Mouse (Mus musculus): Measurements from ENCODE around the gene Gsx2. TPM values are rescaled to one million over a fixed set of nuclear protein-coding genes. Genes with fewer than 3 reads are reported as not detected.

Gsx2 gene
- polyA plus RNA-seq, 1 experiment from 2014 or later, result not detected

- H3K9me3 ChIP-seq (ENCODE audit: control insufficient read depth, low read length), result no peaks in the 10 kb centered on the region
- 3% methylated on average over 14 of the region's 14 CpGs for WGBS
- H3K27me3 ChIP-seq (replicated peaks; ENCODE audit: control insufficient read depth, insufficient read depth, low read length), result peaks cover 98% of the 10 kb centered on the region
- no peak overlapping the region for H3K9ac ChIP-seq (ENCODE audit: low read depth, low read length)
- H3K4me3 ChIP-seq (ENCODE audit: low read depth, low read length), result no peak overlapping the region
- no peak overlapping the region for H3K4me2 ChIP-seq (ENCODE audit: low read depth, low read length)
- ATAC-seq (ENCODE audit: low read depth), result no peak
- H3K4me1 ChIP-seq (ENCODE audit: control insufficient read depth, insufficient read depth, low read length), result no peaks in the 10 kb centered on the region; the same call in 1 of the 2 replicates
- H3K27ac ChIP-seq (replicated peaks; ENCODE audit: low read depth, low read length), result no peak overlapping the region
- H3K36me3 ChIP-seq (ENCODE audit: control insufficient read depth, insufficient read depth, low read length), result no peaks in the 10 kb centered on the region
- DNase-seq (ENCODE audit: low spot score), result peak; percentile 36
These were observed 7.7 kb downstream of the Gsx2 start for GRCm38 (mm10) chr5:75083061-75083460.

GRCm38 (mm10) chr5:75083591-75084392 lies 8.4 kb downstream of the Gsx2 start:
- Histone ChIP-seq H3K9me3 (ENCODE audit: control insufficient read depth, low read length) (no peaks in the 10 kb centered on the region), H3K4me3 (ENCODE audit: low read depth, low read length) (no peak overlapping the region), H3K27me3 (replicated peaks; ENCODE audit: control insufficient read depth, insufficient read depth, low read length) (peaks cover 96% of the 10 kb centered on the region), H3K4me2 (ENCODE audit: low read depth, low read length) (peak overlapping the region; percentile 30; the same call in 1 of the 2 replicates), H3K36me3 (ENCODE audit: control insufficient read depth, insufficient read depth, low read length) (no peaks in the 10 kb centered on the region), H3K4me1 (ENCODE audit: control insufficient read depth, insufficient read depth, low read length) (no peaks in the 10 kb centered on the region; the same call in 1 of the 2 replicates), H3K9ac (ENCODE audit: low read depth, low read length) (no peak overlapping the region), H3K27ac (replicated peaks; ENCODE audit: low read depth, low read length) (no peak overlapping the region)
- ATAC-seq (ENCODE audit: low read depth), result no peak
- no peak for DNase-seq (ENCODE audit: low spot score)
- WGBS, result 2% methylated on average over 27 of the region's 27 CpGs

GRCm38 (mm10) chr5:75084393-75084870 lies 9.0 kb downstream of the Gsx2 start:
- ATAC-seq (ENCODE audit: low read depth) (no peak), DNase-seq (ENCODE audit: low spot score) (no peak)
- no peaks in the 10 kb centered on the region for H3K36me3 ChIP-seq (ENCODE audit: control insufficient read depth, insufficient read depth, low read length)
- H3K9ac ChIP-seq (ENCODE audit: low read depth, low read length), result no peak overlapping the region
- H3K27ac ChIP-seq (replicated peaks; ENCODE audit: low read depth, low read length), result no peak overlapping the region
- H3K4me2 ChIP-seq (ENCODE audit: low read depth, low read length), result peak overlapping the region; percentile 30; the same call in 1 of the 2 replicates
- WGBS, result 2% methylated on average over 8 of the region's 8 CpGs
- H3K4me3 ChIP-seq (ENCODE audit: low read depth, low read length), result no peak overlapping the region
- H3K4me1 ChIP-seq (ENCODE audit: control insufficient read depth, insufficient read depth, low read length), result no peaks in the 10 kb centered on the region; the same call in 1 of the 2 replicates
- H3K9me3 ChIP-seq (ENCODE audit: control insufficient read depth, low read length), result no peaks in the 10 kb centered on the region
- H3K27me3 ChIP-seq (replicated peaks; ENCODE audit: control insufficient read depth, insufficient read depth, low read length), result peaks cover 90% of the 10 kb centered on the region

- 2% methylated on average over 25 of the region's 25 CpGs for WGBS
- H3K4me3 ChIP-seq (ENCODE audit: low read depth, low read length), result no peak overlapping the region
- H3K9ac ChIP-seq (ENCODE audit: low read depth, low read length), result no peak overlapping the region
- no peak for ATAC-seq (ENCODE audit: low read depth)
- no peaks in the 10 kb centered on the region for H3K9me3 ChIP-seq (ENCODE audit: control insufficient read depth, low read length)
- H3K27ac ChIP-seq (replicated peaks; ENCODE audit: low read depth, low read length), result no peak overlapping the region
- no peak overlapping the region for H3K4me2 ChIP-seq (ENCODE audit: low read depth, low read length)
- DNase-seq (ENCODE audit: low spot score), result no peak
- H3K36me3 ChIP-seq (ENCODE audit: control insufficient read depth, insufficient read depth, low read length), result no peaks in the 10 kb centered on the region
- no peaks in the 10 kb centered on the region; the same call in 1 of the 2 replicates for H3K4me1 ChIP-seq (ENCODE audit: control insufficient read depth, insufficient read depth, low read length)
- peaks cover 84% of the 10 kb centered on the region for H3K27me3 ChIP-seq (replicated peaks; ENCODE audit: control insufficient read depth, insufficient read depth, low read length)
These were observed 9.6 kb downstream of the Gsx2 start for GRCm38 (mm10) chr5:75084871-75085520.

- Histone ChIP-seq H3K27ac (replicated peaks; ENCODE audit: low read depth, low read length) (no peak overlapping the region), H3K4me2 (ENCODE audit: low read depth, low read length) (no peak overlapping the region), H3K27me3 (replicated peaks; ENCODE audit: control insufficient read depth, insufficient read depth, low read length) (peaks cover 79% of the 10 kb centered on the region), H3K4me3 (ENCODE audit: low read depth, low read length) (no peak overlapping the region), H3K9me3 (ENCODE audit: control insufficient read depth, low read length) (no peaks in the 10 kb centered on the region), H3K4me1 (ENCODE audit: control insufficient read depth, insufficient read depth, low read length) (no peaks in the 10 kb centered on the region; the same call in 1 of the 2 replicates), H3K36me3 (ENCODE audit: control insufficient read depth, insufficient read depth, low read length) (no peaks in the 10 kb centered on the region), H3K9ac (ENCODE audit: low read depth, low read length) (no peak overlapping the region)
- ATAC-seq (ENCODE audit: low read depth) (no peak), DNase-seq (ENCODE audit: low spot score) (no peak)
- 0% methylated on average over 15 of the region's 17 CpGs for WGBS
These were observed 10.1 kb downstream of the Gsx2 start for GRCm38 (mm10) chr5:75085521-75085875.

- H3K36me3 ChIP-seq (ENCODE audit: control insufficient read depth, insufficient read depth, low read length), result no peaks in the 10 kb centered on the region
- no peaks in the 10 kb centered on the region; the same call in 1 of the 2 replicates for H3K4me1 ChIP-seq (ENCODE audit: control insufficient read depth, insufficient read depth, low read length)
- H3K9ac ChIP-seq (ENCODE audit: low read depth, low read length), result no peak overlapping the region
- no peaks in the 10 kb centered on the region for H3K9me3 ChIP-seq (ENCODE audit: control insufficient read depth, low read length)
- no peak overlapping the region for H3K4me3 ChIP-seq (ENCODE audit: low read depth, low read length)
- no peak for DNase-seq (ENCODE audit: low spot score)
- H3K4me2 ChIP-seq (ENCODE audit: low read depth, low read length), result no peak overlapping the region
- no peak overlapping the region for H3K27ac ChIP-seq (replicated peaks; ENCODE audit: low read depth, low read length)
- ATAC-seq (ENCODE audit: low read depth), result no peak
- peaks cover 75% of the 10 kb centered on the region for H3K27me3 ChIP-seq (replicated peaks; ENCODE audit: control insufficient read depth, insufficient read depth, low read length)
- WGBS, result 12% methylated on average over 4 of the region's 4 CpGs
These were observed 10.5 kb downstream of the Gsx2 start for GRCm38 (mm10) chr5:75085906-75086305.

GRCm38 (mm10) chr5:75106511-75106910 lies 31.1 kb downstream of the Gsx2 start:
- WGBS, result 57% methylated on average over 3 of the region's 3 CpGs
- Histone ChIP-seq H3K4me2 (ENCODE audit: low read depth, low read length) (no peak overlapping the region), H3K27me3 (replicated peaks; ENCODE audit: control insufficient read depth, insufficient read depth, low read length) (no peaks in the 10 kb centered on the region), H3K9me3 (ENCODE audit: control insufficient read depth, low read length) (peaks cover 6% of the 10 kb centered on the region), H3K36me3 (ENCODE audit: control insufficient read depth, insufficient read depth, low read length) (no peaks in the 10 kb centered on the region), H3K9ac (ENCODE audit: low read depth, low read length) (no peak overlapping the region), H3K4me3 (ENCODE audit: low read depth, low read length) (no peak overlapping the region), H3K27ac (replicated peaks; ENCODE audit: low read depth, low read length) (no peak overlapping the region), H3K4me1 (ENCODE audit: control insufficient read depth, insufficient read depth, low read length) (no peaks in the 10 kb centered on the region)
- ATAC-seq (ENCODE audit: low read depth) (no peak), DNase-seq (ENCODE audit: low spot score) (no peak)

- Histone ChIP-seq H3K36me3 (ENCODE audit: control insufficient read depth, insufficient read depth, low read length) (no peaks in the 10 kb centered on the region), H3K27me3 (replicated peaks; ENCODE audit: control insufficient read depth, insufficient read depth, low read length) (no peaks in the 10 kb centered on the region), H3K9me3 (ENCODE audit: control insufficient read depth, low read length) (peaks cover 7% of the 10 kb centered on the region), H3K4me2 (ENCODE audit: low read depth, low read length) (no peak overlapping the region), H3K4me3 (ENCODE audit: low read depth, low read length) (no peak overlapping the region), H3K9ac (ENCODE audit: low read depth, low read length) (no peak overlapping the region), H3K4me1 (ENCODE audit: control insufficient read depth, insufficient read depth, low read length) (no peaks in the 10 kb centered on the region), H3K27ac (replicated peaks; ENCODE audit: low read depth, low read length) (no peak overlapping the region)
- whole genome bisulfite sequencing, result 35% methylated on average over 5 of the region's 5 CpGs
- DNase-seq (ENCODE audit: low spot score), result no peak
- ATAC-seq (ENCODE audit: low read depth), result no peak
These were observed 34.0 kb downstream of the Gsx2 start for GRCm38 (mm10) chr5:75109368-75109767.

Measured in embryonic facial prominence, embryonic 14.5 days (tissue).